9 mouse cellular contexts compared by ENCODE assay signal in genomic region chr3:63905241-63905640, GRCm38 (mm10). TPM values are rescaled to one million over a fixed set of nuclear protein-coding genes. Genes with fewer than 3 reads are reported as not detected.
A peak's percentile ranks its signal among the peaks of the same experiment; 100 is the strongest.
DNase-seq lines count a peak whose midpoint lies in the region; ATAC-seq lines count a peak whose summit lies in the region.
"Had no signal": no experiment of that assay in that cellular context is flagged by ENCODE, and none has a peak within 500 bp of the region (broad histone marks: within the 10 kb centered on the region; RNA-seq: fewer than 3 reads in every experiment).

No protein-coding gene starts in this region.

- H3K4me2 ChIP-seq in hindbrain, embryonic 16.5 days (ENCODE audit: low read length), result peak overlapping the region; percentile 89
- H3K4me2 ChIP-seq in liver, embryonic 16.5 days (ENCODE audit: low read depth, low read length), result peak overlapping the region; percentile 52

- peak overlapping the region; percentile 71 for H3K9ac ChIP-seq in hindbrain, embryonic 16.5 days (ENCODE audit: low read depth, low read length)
- H3K9ac ChIP-seq in liver, embryonic 16.5 days (ENCODE audit: low read depth, low read length), result no peak overlapping the region

- 0 out of 2 replicates have a peak, but pooled peaks have one; percentile 68 for ATAC-seq in hindbrain, embryonic 16.5 days
- no peak for ATAC-seq in liver, embryonic 16.5 days (ENCODE audit: low read depth)
- ATAC-seq in inflammation-experienced regulatory T-cells, adult 6 months, result no peak

- H3K4me3 ChIP-seq in hindbrain, embryonic 16.5 days (ENCODE audit: low read length), result peak overlapping the region; percentile 44
- peak overlapping the region; percentile 31 for H3K4me3 ChIP-seq in liver, embryonic 16.5 days (ENCODE audit: low read depth, low read length)

- DNase-seq in gastrocnemius, postnatal 4 days (ENCODE audit: low spot score in 2 of 2), result peak; percentile 12 to 16
- DNase-seq in gastrocnemius, adult 18-20 months (ENCODE audit: low spot score), result no peak
- peak; percentile 16 for DNase-seq in 416B (ENCODE audit: low read depth)
- peak; percentile 32 for DNase-seq in embryo, embryonic 10 days (ENCODE audit: low spot score)
- no peak for DNase-seq in frontal cortex, postnatal 25 days (ENCODE audit: low spot score in 2 of 2)

- H3K36me3 ChIP-seq in hindbrain, embryonic 16.5 days (ENCODE audit: control insufficient read depth, insufficient read depth, low read length), result no peaks in the 10 kb centered on the region
- H3K36me3 ChIP-seq in liver, embryonic 16.5 days (ENCODE audit: control insufficient read depth, insufficient read depth), result no peaks in the 10 kb centered on the region

- H3K27me3 ChIP-seq in hindbrain, embryonic 16.5 days (replicated peaks; ENCODE audit: control insufficient read depth, insufficient read depth, low read length), result no peaks in the 10 kb centered on the region
- peaks cover 2% of the 10 kb centered on the region; the same call in 1 of the 2 replicates for H3K27me3 ChIP-seq in liver, embryonic 16.5 days (ENCODE audit: control insufficient read depth, insufficient read depth, low read depth, low read length)

- H3K9me3 ChIP-seq in hindbrain, embryonic 16.5 days (ENCODE audit: control insufficient read depth, low read length), result no peaks in the 10 kb centered on the region
- H3K9me3 ChIP-seq in liver, embryonic 16.5 days (replicated peaks; ENCODE audit: control insufficient read depth, low read length), result no peaks in the 10 kb centered on the region

- WGBS in hindbrain, embryonic 16.5 days, result 2% methylated on average over 18 of the region's 18 CpGs
- WGBS in liver, embryonic 16.5 days (ENCODE audit: insufficient replicate concordance), result 3% methylated on average over 18 of the region's 18 CpGs

- H3K27ac ChIP-seq in hindbrain, embryonic 16.5 days (ENCODE audit: low read depth, low read length), result no peak overlapping the region
- no peak overlapping the region for H3K27ac ChIP-seq in liver, embryonic 16.5 days (ENCODE audit: low read length)

- H3K4me1 ChIP-seq in hindbrain, embryonic 16.5 days (ENCODE audit: control insufficient read depth, insufficient read depth, low read depth, low read length), result peaks cover 3% of the 10 kb centered on the region; the same call in 1 of the 2 replicates
- H3K4me1 ChIP-seq in liver, embryonic 16.5 days (ENCODE audit: control insufficient read depth, low read depth, low read length), result no peaks in the 10 kb centered on the region

RNA-seq across cellular contexts. Expression of gene Plch1, which starts 6.0 kb away (rescaled TPM):
- total RNA-seq in gastrocnemius, postnatal 4 days (2021), result under 1 TPM; 0.31 to 0.61 TPM
- total RNA-seq in gastrocnemius, adult 18-20 months (2021), result not detected
- polyA plus RNA-seq in hindbrain, embryonic 16.5 days (2015; fragmentation: Nextera tagmentation; extraction: Ambion mirVana), result 4.4 and 7.4 TPM in 2 replicates
- polyA plus RNA-seq in liver, embryonic 16.5 days (2015; fragmentation: Nextera tagmentation; extraction: Ambion mirVana), result 0.07 and 0.13 TPM in 2 replicates
- polyA plus RNA-seq in inflammation-experienced regulatory T-cells, adult 6 months (2017; shearing (Covaris generic)), result under 1 TPM in 2 of 3 experiments, not detected in 1; 0.11 to 0.19 TPM
- polyA plus RNA-seq: liver, adult 2 months had no signal

RNA-seq across cellular contexts. Expression of gene E130311K13Rik, which starts 24.0 kb away (rescaled TPM):
- 1 to 10 TPM; 4.0 to 4.6 TPM for total RNA-seq in gastrocnemius, postnatal 4 days (2021)
- total RNA-seq in gastrocnemius, adult 18-20 months (2021), result 1 to 10 TPM; 6.6 to 7.1 TPM
- 7.1 and 9.7 TPM in 2 replicates for polyA plus RNA-seq in hindbrain, embryonic 16.5 days (2015; fragmentation: Nextera tagmentation; extraction: Ambion mirVana)
- 1.9 TPM in 2 replicates for polyA plus RNA-seq in liver, embryonic 16.5 days (2015; fragmentation: Nextera tagmentation; extraction: Ambion mirVana)
- 10 to 100 TPM in 2 of 3 experiments, 1 to 10 TPM in 1; 9.3 to 12.4 (median 11.0) TPM for polyA plus RNA-seq in inflammation-experienced regulatory T-cells, adult 6 months (2017; shearing (Covaris generic))

RNA-seq across cellular contexts. Expression of gene Slc33a1, which starts 59.3 kb away (rescaled TPM):
- 10 to 100 TPM; 10.5 to 11.3 TPM for total RNA-seq in gastrocnemius, postnatal 4 days (2021)
- 1 to 10 TPM; 4.5 to 5.9 TPM for total RNA-seq in gastrocnemius, adult 18-20 months (2021)
- polyA plus RNA-seq in hindbrain, embryonic 16.5 days (2015; fragmentation: Nextera tagmentation; extraction: Ambion mirVana), result 20.4 and 21.8 TPM in 2 replicates
- 12.2 and 12.5 TPM in 2 replicates for polyA plus RNA-seq in liver, embryonic 16.5 days (2015; fragmentation: Nextera tagmentation; extraction: Ambion mirVana)
- 10 to 100 TPM in 2 of 3 experiments, 1 to 10 TPM in 1; 7.9 to 14.5 (median 10.4) TPM for polyA plus RNA-seq in inflammation-experienced regulatory T-cells, adult 6 months (2017; shearing (Covaris generic))

Comparison
In these comparisons a context has a peak if more than half of its experiments do, and no peak if none do; other contexts are left out.
1. DNase-seq: peak in gastrocnemius, postnatal 4 days (2 of 2), 416B (single experiment) and embryo, embryonic 10 days (single experiment); none in gastrocnemius, adult 18-20 months (single experiment) and frontal cortex, postnatal 25 days (0 of 2).